Mouse (Mus musculus): ENCODE measurements around the gene Vat1l.

- TF ChIP-seq POLR2A (IDR thresholded peaks at IDR 0.05; ENCODE audit: low read depth, low read length) (no peak), CTCF (IDR thresholded peaks at IDR 0.05; ENCODE audit: extremely low read depth, insufficient read length, insufficient replicate concordance, low read depth, low read length) (no peak)
These were observed 139.4 kb downstream of the Vat1l start for GRCm38 (mm10) chr8:114344789-114345188.

All from small intestine, adult 2 months (tissue).